ENCODE assay signal across 8 mouse cellular contexts in the genomic region with DNA sequence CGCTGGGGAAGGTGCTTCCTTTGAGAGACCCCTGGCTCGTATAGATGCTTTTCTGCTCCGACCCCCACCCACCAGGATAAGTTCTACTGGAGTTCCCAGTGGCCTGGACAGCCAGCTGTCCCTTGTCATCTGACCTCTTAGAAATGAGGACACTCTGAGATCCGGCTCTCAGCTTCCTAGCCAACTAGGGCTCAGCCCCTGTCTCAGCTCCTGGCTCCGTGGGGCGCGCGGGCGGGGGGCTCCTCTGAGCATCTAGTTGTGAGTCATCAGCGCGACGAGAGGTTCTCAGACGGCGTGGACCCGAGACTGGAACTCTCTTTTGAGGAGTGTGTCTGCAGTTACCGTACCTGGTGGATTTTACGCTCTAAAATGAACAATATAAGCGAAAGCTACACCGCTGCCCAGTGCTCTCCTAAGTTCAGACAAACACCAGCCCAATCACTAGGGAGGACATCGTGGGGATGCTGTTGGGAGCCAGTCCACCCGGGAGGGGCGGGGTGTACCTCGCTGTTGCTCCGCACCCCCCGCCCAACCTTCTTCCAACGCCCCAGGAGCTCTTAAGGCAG. TPM values are rescaled to one million over a fixed set of nuclear protein-coding genes. Genes with fewer than 3 reads are reported as not detected.
DNase-seq lines count a peak whose midpoint lies in the region; ATAC-seq and TF ChIP-seq lines count a peak whose summit lies in the region.

No protein-coding gene starts in this region.

- H3K79me2 ChIP-seq in liver, adult 2 months (ENCODE audit: control insufficient read depth, insufficient read depth, low read length): no peaks in the 10 kb centered on the region

- peak overlapping the region; percentile 7; the same call in 1 of the 2 replicates for H3K27ac ChIP-seq in liver, adult 2 months (replicated peaks; ENCODE audit: insufficient read depth, low read depth, low read length)
- no peak overlapping the region for H3K27ac ChIP-seq in embryonic facial prominence, embryonic 12.5 days
- no peak overlapping the region for H3K27ac ChIP-seq in hindbrain, embryonic 14.5 days
- H3K27ac ChIP-seq in liver, embryonic 16.5 days (ENCODE audit: low read length): no peak overlapping the region

- peaks cover 7% of the 10 kb centered on the region for H3K27me3 ChIP-seq in liver, adult 2 months (ENCODE audit: control insufficient read depth, insufficient read depth, low read length)
- H3K27me3 ChIP-seq in embryonic facial prominence, embryonic 12.5 days: peaks cover 58% of the 10 kb centered on the region
- peaks cover 49% of the 10 kb centered on the region for H3K27me3 ChIP-seq in hindbrain, embryonic 14.5 days (ENCODE audit: control insufficient read depth, insufficient read depth, low read length)
- H3K27me3 ChIP-seq in liver, embryonic 16.5 days (ENCODE audit: control insufficient read depth, insufficient read depth, low read depth, low read length): peaks cover 41% of the 10 kb centered on the region

- no peaks in the 10 kb centered on the region for H3K36me3 ChIP-seq in liver, adult 2 months (ENCODE audit: control insufficient read depth, insufficient read depth, low read length)
- no peaks in the 10 kb centered on the region for H3K36me3 ChIP-seq in embryonic facial prominence, embryonic 12.5 days
- H3K36me3 ChIP-seq in hindbrain, embryonic 14.5 days (replicated peaks; ENCODE audit: control insufficient read depth, insufficient read depth): no peaks in the 10 kb centered on the region
- no peaks in the 10 kb centered on the region for H3K36me3 ChIP-seq in liver, embryonic 16.5 days (ENCODE audit: control insufficient read depth, insufficient read depth)

- no peak for TF ChIP-seq POLR2A in liver, adult 2 months (IDR thresholded peaks at IDR 0.05; ENCODE audit: extremely low read depth, insufficient read depth, low read length)

- H3K9ac ChIP-seq in liver, adult 2 months (ENCODE audit: low read depth, low read length): peak overlapping the region; percentile 66
- H3K9ac ChIP-seq in embryonic facial prominence, embryonic 12.5 days: peak overlapping the region; percentile 64
- peak overlapping the region; percentile 52 for H3K9ac ChIP-seq in hindbrain, embryonic 14.5 days
- H3K9ac ChIP-seq in liver, embryonic 16.5 days (ENCODE audit: low read depth, low read length): no peak overlapping the region

- no peak for DNase-seq in liver, adult 2 months (ENCODE audit: extremely low read depth, low read depth, low spot score)
- no peak for DNase-seq in liver
- no peak for DNase-seq in hindbrain, embryonic 14.5 days (ENCODE audit: low spot score)
- no peak for DNase-seq in T-cell, adult 2 months (ENCODE audit: low spot score)
- no peak for DNase-seq in spleen, postnatal 36 days (ENCODE audit: low spot score in 2 of 2)
- no peak for DNase-seq in cerebellum, adult 11-12 months

- 0 out of 2 replicates have a peak, but pooled peaks have one; percentile 12 for ATAC-seq in embryonic facial prominence, embryonic 12.5 days (ENCODE audit: insufficient number of reproducible peaks, insufficient read depth, low FRiP score, low TSS enrichment)
- peak; percentile 24; the same call in 1 of the 2 replicates for ATAC-seq in hindbrain, embryonic 14.5 days (ENCODE audit: low FRiP score)
- ATAC-seq in liver, embryonic 16.5 days (ENCODE audit: low read depth): 0 out of 2 replicates have a peak, but pooled peaks have one; percentile 13

- TF ChIP-seq CTCF in liver, adult 2 months (IDR thresholded peaks at IDR 0.05; ENCODE audit: low read depth, low read length): no peak

- H3K4me3 ChIP-seq in liver, adult 2 months (ENCODE audit: insufficient read depth, low read depth, low read length): peak overlapping the region; percentile 67
- H3K4me3 ChIP-seq in embryonic facial prominence, embryonic 12.5 days: peak overlapping the region; percentile 57
- peak overlapping the region; percentile 50 for H3K4me3 ChIP-seq in hindbrain, embryonic 14.5 days (replicated peaks; ENCODE audit: low read length)
- peak overlapping the region; percentile 57 for H3K4me3 ChIP-seq in liver, embryonic 16.5 days (ENCODE audit: low read depth, low read length)

- 3% methylated on average over 26 of the region's 26 CpGs for WGBS in liver, adult 2 months
- WGBS in embryonic facial prominence, embryonic 12.5 days: 1% methylated on average over 26 of the region's 26 CpGs
- whole genome bisulfite sequencing in hindbrain, embryonic 14.5 days: 1% methylated on average over 26 of the region's 26 CpGs
- WGBS in liver, embryonic 16.5 days (ENCODE audit: insufficient replicate concordance): 2% methylated on average over 26 of the region's 26 CpGs

- H3K4me2 ChIP-seq in embryonic facial prominence, embryonic 12.5 days (replicated peaks): peak overlapping the region; percentile 100
- peak overlapping the region; percentile 92 for H3K4me2 ChIP-seq in hindbrain, embryonic 14.5 days (replicated peaks)
- peak overlapping the region; percentile 72 for H3K4me2 ChIP-seq in liver, embryonic 16.5 days (ENCODE audit: low read depth, low read length)

- H3K9me3 ChIP-seq in embryonic facial prominence, embryonic 12.5 days: no peaks in the 10 kb centered on the region
- no peaks in the 10 kb centered on the region for H3K9me3 ChIP-seq in hindbrain, embryonic 14.5 days (ENCODE audit: control insufficient read depth, low read length)
- H3K9me3 ChIP-seq in liver, embryonic 16.5 days (replicated peaks; ENCODE audit: control insufficient read depth, low read length): no peaks in the 10 kb centered on the region

- peaks cover 5% of the 10 kb centered on the region; the same call in 1 of the 2 replicates for H3K4me1 ChIP-seq in liver, adult 2 months (ENCODE audit: control insufficient read depth, insufficient read depth, low read length)
- H3K4me1 ChIP-seq in embryonic facial prominence, embryonic 12.5 days: peaks cover 19% of the 10 kb centered on the region
- peaks cover 27% of the 10 kb centered on the region for H3K4me1 ChIP-seq in hindbrain, embryonic 14.5 days (replicated peaks; ENCODE audit: control insufficient read depth, insufficient read depth, low read length)
- H3K4me1 ChIP-seq in liver, embryonic 16.5 days (ENCODE audit: control insufficient read depth, low read depth, low read length): no peaks in the 10 kb centered on the region

RNA-seq across cellular contexts. Expression of gene Ank3, which starts 0.3 kb away (rescaled TPM):
- total RNA-seq in liver, adult 2 months (2014; rRNA removed): 31.0 and 37.5 TPM in 2 replicates
- 2.9 and 3.1 TPM in 2 replicates for polyA plus RNA-seq in liver, adult 2 months (2012; rRNA removed)
- polyA plus RNA-seq in embryonic facial prominence, embryonic 12.5 days (2016; fragmentation: Nextera tagmentation; extraction: Ambion mirVana): 38.7 and 40.0 TPM in 2 replicates
- polyA plus RNA-seq in hindbrain, embryonic 14.5 days (2014; fragmentation: Nextera tagmentation; extraction: Ambion mirVana): 127 and 136 TPM in 2 replicates
- polyA plus RNA-seq in liver, embryonic 16.5 days (2015; fragmentation: Nextera tagmentation; extraction: Ambion mirVana): 12.1 and 14.0 TPM in 2 replicates

RNA-seq across cellular contexts. Expression of gene Cdk1, which starts 45.5 kb away (rescaled TPM):
- total RNA-seq in liver, adult 2 months (2014; rRNA removed): 4.9 and 10.7 TPM in 2 replicates
- polyA plus RNA-seq in liver, adult 2 months (2012; rRNA removed): 1.8 and 2.6 TPM in 2 replicates
- 372 and 387 TPM in 2 replicates for polyA plus RNA-seq in embryonic facial prominence, embryonic 12.5 days (2016; fragmentation: Nextera tagmentation; extraction: Ambion mirVana)
- 83.3 and 89.3 TPM in 2 replicates for polyA plus RNA-seq in hindbrain, embryonic 14.5 days (2014; fragmentation: Nextera tagmentation; extraction: Ambion mirVana)
- polyA plus RNA-seq in liver, embryonic 16.5 days (2015; fragmentation: Nextera tagmentation; extraction: Ambion mirVana): 254 and 271 TPM in 2 replicates

Comparison
In these comparisons a context has a peak if more than half of its experiments do, and no peak if none do; other contexts are left out.
1. RNA of gene Cdk1, which starts 45.5 kb away (polyA plus RNA-seq): 372 to 387 TPM in embryonic facial prominence, embryonic 12.5 days, 254 to 271 TPM in liver, embryonic 16.5 days and 83.3 to 89.3 TPM in hindbrain, embryonic 14.5 days; 1.8 to 2.6 TPM in liver, adult 2 months; every median in the first group is over 10 times any median in the second.
2. Peak in every context shown above with its lines, with median percentiles within 50 percentile points of each other: H3K4me3 ChIP-seq, ATAC-seq and H3K4me2 ChIP-seq.